Mouse (Mus musculus) megakaryocyte, embryonic 14.5 days (primary cell): Measurements from ENCODE around the gene Grasp.

ENCODE experiments used
- FLI1 ChIP-seq: IDR thresholded peaks from 2 replicates; pipeline ENCODE4 v1.6.1; 2012; ENCODE audit warnings: low read length, inconsistent platforms, mixed read lengths
- GATA1 ChIP-seq: IDR thresholded peaks from 3 replicates; pipeline ENCODE4 v1.6.1; 2012; ENCODE audit warnings: mixed read lengths, low read length, inconsistent platforms, borderline replicate concordance

- TF ChIP-seq GATA1 (no peak), FLI1 (no peak)
Measured at GRCm38 (mm10) chr15:101248029-101248710, 24.2 kb downstream of the Grasp start.
